Mouse (Mus musculus): ENCODE measurements at regions not wholly inside any gene's neighbourhood (a gene's known extent, or its start where the extent isn't known, plus 50 kb on each side); places are given as distances from the start of the nearest gene placed in this dataset.

GRCm38 (mm10) chr8:87199461-87200131, 272.8 kb downstream of the Cbln1 start:
- DNase-seq: no peak
- H3K4me1 ChIP-seq (replicated peaks; ENCODE audit: control insufficient read depth, insufficient read depth, low read length): no peaks in the 10 kb centered on the region

DNA sequence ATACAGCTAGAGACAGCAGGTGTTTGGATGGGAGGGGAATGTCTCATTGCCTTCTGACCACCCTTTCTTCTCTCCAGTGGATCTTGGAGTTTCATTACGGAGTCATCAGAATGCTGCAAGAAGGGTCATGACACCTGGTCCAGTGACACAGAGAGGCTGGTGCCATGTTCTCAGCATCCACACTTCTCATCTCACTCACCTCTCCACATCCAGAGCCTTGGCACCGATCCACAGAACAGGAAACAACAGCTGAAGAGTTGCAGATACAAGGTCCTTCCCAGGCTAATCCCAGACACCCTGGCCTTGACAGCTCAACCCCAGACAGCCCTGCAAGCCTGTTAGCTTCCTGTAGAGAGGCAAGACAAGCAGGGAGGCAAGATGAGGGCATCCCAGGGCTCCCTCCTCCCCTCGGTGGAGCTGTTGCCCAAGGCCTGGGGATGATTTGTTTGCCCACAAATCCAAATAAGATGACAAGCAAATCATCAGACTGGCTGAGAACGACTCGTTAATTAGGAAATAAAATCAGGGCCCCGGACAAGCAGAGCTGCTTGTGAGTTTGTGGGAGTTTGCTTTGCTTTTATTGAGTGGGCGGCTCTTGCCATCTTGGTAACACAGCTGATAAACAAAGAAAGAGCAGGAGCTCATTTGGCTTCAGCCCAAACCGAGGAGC, 274.4 kb downstream of the Cbln1 start:
- Histone ChIP-seq H3K4me1 (replicated peaks; ENCODE audit: control insufficient read depth, insufficient read depth, low read length) (no peaks in the 10 kb centered on the region), H3K27me3 (ENCODE audit: control insufficient read depth, insufficient read depth, low read length) (no peaks in the 10 kb centered on the region), H3K36me3 (ENCODE audit: control insufficient read depth, insufficient read depth, low read length) (no peaks in the 10 kb centered on the region), H3K4me3 (ENCODE audit: control insufficient read depth, insufficient read depth, low read length) (no peak overlapping the region), H3K27ac (ENCODE audit: control insufficient read depth, insufficient read depth, low read length) (no peak overlapping the region)
- no peak for TF ChIP-seq POLR2A (IDR thresholded peaks at IDR 0.05; ENCODE audit: control insufficient read depth, extremely low read depth, insufficient read depth, low read length, poor library complexity)
- no peak for TF ChIP-seq CTCF (IDR thresholded peaks at IDR 0.05; ENCODE audit: borderline replicate concordance, control insufficient read depth, extremely low read depth, insufficient read depth, low read length, poor library complexity)
- DNase-seq: no peak
- 73% methylated on average over 8 of the region's 8 CpGs for WGBS

More at GRCm38 (mm10) chr8:87199461-87200131, 272.8 kb downstream of the Cbln1 start:
- no peak for TF ChIP-seq POLR2A (IDR thresholded peaks at IDR 0.05; ENCODE audit: control insufficient read depth, extremely low read depth, insufficient read depth, low read length, poor library complexity)
- TF ChIP-seq CTCF (IDR thresholded peaks at IDR 0.05; ENCODE audit: borderline replicate concordance, control insufficient read depth, extremely low read depth, insufficient read depth, low read length, poor library complexity): no peak
- H3K27ac ChIP-seq (ENCODE audit: control insufficient read depth, insufficient read depth, low read length): no peak overlapping the region
- H3K27me3 ChIP-seq (ENCODE audit: control insufficient read depth, insufficient read depth, low read length): no peaks in the 10 kb centered on the region
- H3K36me3 ChIP-seq (ENCODE audit: control insufficient read depth, insufficient read depth, low read length): no peaks in the 10 kb centered on the region
- no peak overlapping the region for H3K4me3 ChIP-seq (ENCODE audit: control insufficient read depth, insufficient read depth, low read length)
- WGBS: 24% methylated on average over 8 of the region's 8 CpGs

GRCm38 (mm10) chr8:87197000-87197399, 275.4 kb downstream of the Cbln1 start:
- 68% methylated on average over 5 of the region's 5 CpGs for WGBS
- TF ChIP-seq CTCF (IDR thresholded peaks at IDR 0.05; ENCODE audit: borderline replicate concordance, control insufficient read depth, extremely low read depth, insufficient read depth, low read length, poor library complexity): no peak
- no peak for TF ChIP-seq POLR2A (IDR thresholded peaks at IDR 0.05; ENCODE audit: control insufficient read depth, extremely low read depth, insufficient read depth, low read length, poor library complexity)
- DNase-seq: no peak
- Histone ChIP-seq H3K4me3 (ENCODE audit: control insufficient read depth, insufficient read depth, low read length) (no peak overlapping the region), H3K36me3 (ENCODE audit: control insufficient read depth, insufficient read depth, low read length) (no peaks in the 10 kb centered on the region), H3K27me3 (ENCODE audit: control insufficient read depth, insufficient read depth, low read length) (no peaks in the 10 kb centered on the region), H3K4me1 (replicated peaks; ENCODE audit: control insufficient read depth, insufficient read depth, low read length) (no peaks in the 10 kb centered on the region), H3K27ac (ENCODE audit: control insufficient read depth, insufficient read depth, low read length) (no peak overlapping the region)

DNA sequence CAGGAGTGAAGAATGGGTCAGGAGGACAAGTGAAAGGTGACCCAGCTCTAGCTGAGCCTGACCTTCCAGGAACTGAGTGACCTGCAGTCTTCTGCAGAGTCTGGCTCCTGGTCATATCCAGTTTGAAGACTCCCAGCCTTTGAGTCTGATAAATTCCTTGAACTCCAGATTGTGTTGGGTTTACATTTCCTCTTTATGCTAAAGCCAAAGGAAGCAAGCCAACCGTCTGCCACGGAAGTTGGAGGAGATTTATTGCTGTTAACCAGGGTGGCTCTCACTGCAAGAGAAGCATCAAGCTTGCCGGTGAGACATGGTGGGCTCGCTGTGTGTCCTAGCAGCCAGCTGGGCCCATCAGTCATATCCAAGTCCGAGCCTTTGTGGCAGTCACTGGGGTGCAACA, 276.4 kb downstream of the Cbln1 start:
- DNase-seq: no peak
- H3K27me3 ChIP-seq (ENCODE audit: control insufficient read depth, insufficient read depth, low read length): no peaks in the 10 kb centered on the region
- H3K27ac ChIP-seq (ENCODE audit: control insufficient read depth, insufficient read depth, low read length): no peak overlapping the region
- H3K4me1 ChIP-seq (replicated peaks; ENCODE audit: control insufficient read depth, insufficient read depth, low read length): no peaks in the 10 kb centered on the region
- TF ChIP-seq CTCF (IDR thresholded peaks at IDR 0.05; ENCODE audit: borderline replicate concordance, control insufficient read depth, extremely low read depth, insufficient read depth, low read length, poor library complexity) (no peak), POLR2A (IDR thresholded peaks at IDR 0.05; ENCODE audit: control insufficient read depth, extremely low read depth, insufficient read depth, low read length, poor library complexity) (no peak)
- 11% methylated on average over 5 of the region's 5 CpGs for WGBS
- H3K4me3 ChIP-seq (ENCODE audit: control insufficient read depth, insufficient read depth, low read length): no peak overlapping the region
- H3K36me3 ChIP-seq (ENCODE audit: control insufficient read depth, insufficient read depth, low read length): no peaks in the 10 kb centered on the region

- TF ChIP-seq CTCF (IDR thresholded peaks at IDR 0.05; ENCODE audit: borderline replicate concordance, control insufficient read depth, extremely low read depth, insufficient read depth, low read length, poor library complexity) (no peak), POLR2A (IDR thresholded peaks at IDR 0.05; ENCODE audit: control insufficient read depth, extremely low read depth, insufficient read depth, low read length, poor library complexity) (no peak)
- Histone ChIP-seq H3K4me3 (ENCODE audit: control insufficient read depth, insufficient read depth, low read length) (no peak overlapping the region), H3K27ac (ENCODE audit: control insufficient read depth, insufficient read depth, low read length) (no peak overlapping the region), H3K27me3 (ENCODE audit: control insufficient read depth, insufficient read depth, low read length) (no peaks in the 10 kb centered on the region), H3K36me3 (ENCODE audit: control insufficient read depth, insufficient read depth, low read length) (no peaks in the 10 kb centered on the region), H3K4me1 (replicated peaks; ENCODE audit: control insufficient read depth, insufficient read depth, low read length) (no peaks in the 10 kb centered on the region)
- DNase-seq: no peak
- WGBS: 94% methylated on average over 13 of the region's 13 CpGs
These were observed 282.5 kb downstream of the Cbln1 start for GRCm38 (mm10) chr8:87189791-87190385.

DNA sequence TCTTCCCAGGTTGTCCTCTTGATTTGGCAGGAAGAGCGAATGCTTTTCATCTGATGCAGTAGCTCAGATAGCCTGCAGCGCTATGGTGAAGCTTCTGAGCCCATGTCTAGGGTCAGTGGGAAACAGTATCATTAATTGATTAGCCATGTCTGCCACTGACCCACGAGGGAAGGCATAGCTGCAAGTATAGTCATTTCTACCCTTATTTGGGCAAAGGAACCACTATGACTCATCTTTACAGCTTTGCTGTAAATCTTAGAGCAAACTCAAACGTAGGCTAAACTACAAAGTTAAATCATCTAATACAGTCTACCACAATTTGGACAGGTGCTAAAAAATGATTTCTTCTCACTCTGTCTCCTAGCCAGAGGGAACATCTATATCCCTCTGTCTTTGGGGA, 289.5 kb downstream of the Cbln1 start:
- 55% methylated on average over 4 of the region's 4 CpGs for WGBS
- H3K4me3 ChIP-seq (ENCODE audit: control insufficient read depth, insufficient read depth, low read length): no peak overlapping the region

More for the DNA sequence above, 289.5 kb downstream of the Cbln1 start:
- no peak for TF ChIP-seq CTCF (IDR thresholded peaks at IDR 0.05; ENCODE audit: borderline replicate concordance, control insufficient read depth, extremely low read depth, insufficient read depth, low read length, poor library complexity)
- no peak for TF ChIP-seq POLR2A (IDR thresholded peaks at IDR 0.05; ENCODE audit: control insufficient read depth, extremely low read depth, insufficient read depth, low read length, poor library complexity)
- Histone ChIP-seq H3K27ac (ENCODE audit: control insufficient read depth, insufficient read depth, low read length) (no peak overlapping the region), H3K27me3 (ENCODE audit: control insufficient read depth, insufficient read depth, low read length) (no peaks in the 10 kb centered on the region), H3K4me1 (replicated peaks; ENCODE audit: control insufficient read depth, insufficient read depth, low read length) (no peaks in the 10 kb centered on the region), H3K36me3 (ENCODE audit: control insufficient read depth, insufficient read depth, low read length) (no peaks in the 10 kb centered on the region)
- no peak for DNase-seq

Measured in thymus, adult 2 months (tissue).